Mouse (Mus musculus) adrenal gland, postnatal 10 days (tissue): ENCODE results near the gene Raver2. TPM values are rescaled to one million over a fixed set of nuclear protein-coding genes. Genes with fewer than 3 reads are reported as not detected.
"Not testable (repeated sequence)": the region's sequence is repeated elsewhere in the genome, so short reads cannot be mapped to it uniquely, and the experiment has no call there.

Experiments used
- DNase-seq: peaks from one replicate; pipeline ENCODE4 v3.0.0; 2021; ENCODE audit warnings: mixed read lengths
- long read RNA-seq, 2 experiments: library from polyadenylated mRNA; stranded (forward); transcript quantifications; one replicate each; pipeline ENCODE4 v2.0.0; 2021
- total RNA-seq, 2 experiments: library from RNA; stranded (reverse); gene quantifications; 2 replicates each; pipeline ENCODE4 v1.2.3; 2021

Gene Raver2
- total RNA-seq = 1 to 10 TPM; 3.5 to 5.1 TPM
- long read RNA-seq, experiment 1, full-length matches to known transcripts = 3 of 4 reads
- long read RNA-seq, experiment 1, partial matches to known transcripts = 0 of 4 reads
- long read RNA-seq, experiment 1, other reads (novel, unspliced or antisense) = 1 of 4 reads
- long read RNA-seq, experiment 2, full-length matches to known transcripts = 6 of 7 reads
- long read RNA-seq, experiment 2, partial matches to known transcripts = 1 of 7 reads
- long read RNA-seq, experiment 2, other reads (novel, unspliced or antisense) = 0 of 7 reads

DNA sequence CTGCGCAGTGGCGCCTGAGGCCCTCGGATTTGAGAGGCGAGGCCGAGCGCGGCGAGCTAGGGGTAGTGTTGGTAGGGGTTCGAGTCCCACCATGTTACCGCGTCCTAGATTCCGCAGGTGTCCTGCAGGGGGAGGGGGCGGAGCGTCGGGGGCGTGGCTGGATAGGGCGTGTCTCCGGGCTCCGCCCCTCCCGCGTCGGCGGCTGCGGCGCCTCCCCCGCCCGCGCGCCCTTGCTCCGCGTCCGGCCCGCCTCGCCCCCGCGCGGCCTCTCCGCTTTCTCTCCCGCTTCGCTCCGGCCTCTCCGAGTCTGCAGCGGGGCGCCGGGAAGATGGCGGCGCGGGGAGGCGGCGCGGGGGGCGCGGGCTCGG lies at the start of gene Raver2:
Gene Raver2, plus strand, starts transcription at position 198 of the 368 bp plus-strand sequence.
- peak; percentile 80 for DNase-seq

GRCm38 (mm10) chr4:101020596-101020995 lies 48.2 kb upstream of the Raver2 start, which contains the start of gene Gm10577:
TSS of gene Gm10577 (minus strand) at chr4:101020696.
- DNase-seq = no peak

- no peak for DNase-seq
These were observed 42.2 kb upstream of the Raver2 start for GRCm38 (mm10) chr4:101026566-101026965.

DNA sequence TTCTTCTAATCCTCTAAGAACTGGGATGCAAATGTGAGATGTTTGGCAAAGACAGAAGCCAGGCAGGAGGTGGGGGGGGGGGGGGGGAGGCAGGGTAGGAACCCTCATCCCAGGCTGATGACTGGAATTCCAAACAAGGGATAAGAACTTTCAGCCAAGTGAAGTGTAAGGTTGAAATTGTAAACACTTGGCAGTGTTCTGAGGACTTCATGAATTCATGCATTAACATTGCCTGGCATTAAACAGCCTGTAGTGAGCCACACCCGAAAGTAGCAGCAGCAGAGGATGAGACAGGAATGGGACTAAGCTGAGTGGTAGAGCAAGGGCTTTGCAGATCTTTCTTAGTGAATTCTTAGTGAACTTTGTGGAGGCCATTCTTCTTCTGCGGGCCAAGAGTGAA lies 41.8 kb upstream of the Raver2 start:
- DNase-seq = no peak

DNA sequence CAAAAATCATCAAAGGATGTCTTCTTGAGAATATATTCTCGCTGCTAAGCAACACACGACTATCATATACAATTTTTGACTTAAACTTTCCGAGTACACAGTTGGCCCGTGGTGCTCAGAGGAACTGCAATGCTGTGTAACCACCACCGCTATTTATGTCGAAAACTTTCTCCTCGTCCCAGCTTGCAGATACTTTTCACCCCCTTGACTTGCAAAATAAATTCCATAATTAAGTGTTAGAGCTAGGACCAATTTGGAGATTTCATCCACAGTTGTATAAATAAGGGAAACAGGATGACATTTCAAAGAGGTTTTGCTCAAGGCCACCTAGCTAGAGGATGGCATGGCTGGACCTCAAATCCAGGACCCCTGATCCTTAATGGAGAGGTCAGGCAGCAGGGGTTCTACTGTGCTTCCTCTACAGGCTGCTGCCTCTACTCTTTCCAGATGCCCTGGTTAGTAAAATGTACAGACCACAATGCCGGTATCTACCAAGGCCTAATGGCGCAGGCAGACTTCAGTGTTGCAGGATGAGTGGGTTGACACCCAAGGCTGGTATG lies 40.9 kb upstream of the Raver2 start:
- DNase-seq = no peak

DNA sequence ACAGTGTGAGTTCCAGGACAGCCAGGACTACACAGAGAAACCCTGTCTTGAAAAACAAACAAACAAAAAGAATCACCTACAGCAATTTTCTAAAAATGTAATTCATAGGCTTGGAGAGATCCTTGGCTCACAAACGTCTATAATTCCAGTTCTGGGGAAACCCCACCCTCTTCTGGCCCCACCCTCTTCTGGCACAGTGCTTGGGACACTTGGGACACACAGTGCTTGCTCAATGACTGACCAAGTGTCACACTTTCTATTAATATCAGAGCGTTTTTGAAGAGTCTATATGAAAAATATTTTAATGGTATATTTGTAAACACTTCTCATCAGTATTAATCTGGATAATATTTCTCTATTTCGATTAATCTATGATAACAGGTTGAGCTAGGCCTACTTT lies 35.7 kb upstream of the Raver2 start:
- DNase-seq = peak; percentile 16

- DNase-seq = no peak
These were observed 33.7 kb upstream of the Raver2 start for GRCm38 (mm10) chr4:101035131-101035530.

DNA sequence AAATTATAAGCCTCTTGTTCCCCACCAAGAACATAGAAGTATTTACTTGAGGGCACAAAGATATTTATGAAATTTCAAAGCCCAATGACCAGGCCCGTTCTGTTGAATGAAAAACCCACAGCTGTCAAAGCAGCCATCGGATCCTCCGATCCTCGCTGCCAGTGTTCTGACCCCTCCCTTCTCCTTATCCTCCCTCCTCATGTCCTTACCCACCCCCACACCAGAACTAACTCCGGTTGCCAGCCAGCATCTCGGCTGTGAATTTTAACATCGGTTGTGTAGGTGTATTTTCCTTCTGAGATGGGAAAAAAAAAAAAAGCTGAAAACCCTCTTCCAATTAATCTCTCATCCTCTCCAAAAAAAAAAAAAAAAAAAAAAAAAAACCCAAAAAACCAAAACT lies 31.6 kb upstream of the Raver2 start:
- no peak for DNase-seq

DNA sequence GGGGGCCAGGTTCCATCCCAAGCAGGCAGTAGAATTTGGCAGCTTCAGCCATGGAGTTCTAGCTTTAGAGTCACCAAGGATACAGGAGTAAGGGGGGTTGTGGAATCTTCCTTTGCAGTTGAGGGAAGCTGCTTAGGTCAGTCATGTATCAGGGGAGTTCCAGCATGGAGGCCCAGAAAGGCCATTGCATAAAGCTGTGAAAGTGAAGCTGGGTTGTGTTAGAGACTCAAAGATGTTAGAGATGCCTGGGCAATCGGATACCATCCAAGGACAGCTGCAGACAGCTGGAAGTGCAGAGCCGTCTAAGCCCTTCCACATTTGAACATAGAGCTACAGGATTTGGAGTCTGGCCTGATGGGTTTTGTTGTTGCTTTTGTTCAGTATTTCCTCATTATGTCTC lies 25.1 kb upstream of the Raver2 start:
- no peak for DNase-seq

GRCm38 (mm10) chr4:101044149-101044548 lies 24.6 kb upstream of the Raver2 start:
- DNase-seq = no peak

DNA sequence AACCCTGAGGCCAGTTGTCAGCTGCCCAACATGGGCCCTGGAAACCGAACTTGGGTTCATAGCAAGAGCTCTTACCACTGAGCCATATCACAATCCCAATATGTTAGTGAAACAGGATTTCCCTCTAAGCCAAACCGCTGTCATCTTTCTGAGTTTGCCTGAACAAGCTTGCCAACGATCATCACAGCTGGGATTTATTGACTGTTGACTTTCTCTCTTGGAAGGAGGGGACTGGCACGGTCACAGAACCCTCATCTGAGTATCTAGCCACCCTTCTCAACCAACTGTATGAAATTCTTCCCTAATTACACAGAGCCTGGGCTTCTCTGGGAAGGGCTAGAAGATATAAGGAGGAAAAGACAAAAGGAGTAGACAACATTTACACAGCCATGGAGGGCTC lies 22.2 kb upstream of the Raver2 start:
- DNase-seq = no peak

GRCm38 (mm10) chr4:101062146-101062545 lies 6.6 kb upstream of the Raver2 start:
- no peak for DNase-seq

- DNase-seq = no peak
These were observed 2.4 kb upstream of the Raver2 start for GRCm38 (mm10) chr4:101066401-101066800.

GRCm38 (mm10) chr4:101069154-101069971 lies 580 bp downstream of the Raver2 start:
- DNase-seq = peak; percentile 42

DNA sequence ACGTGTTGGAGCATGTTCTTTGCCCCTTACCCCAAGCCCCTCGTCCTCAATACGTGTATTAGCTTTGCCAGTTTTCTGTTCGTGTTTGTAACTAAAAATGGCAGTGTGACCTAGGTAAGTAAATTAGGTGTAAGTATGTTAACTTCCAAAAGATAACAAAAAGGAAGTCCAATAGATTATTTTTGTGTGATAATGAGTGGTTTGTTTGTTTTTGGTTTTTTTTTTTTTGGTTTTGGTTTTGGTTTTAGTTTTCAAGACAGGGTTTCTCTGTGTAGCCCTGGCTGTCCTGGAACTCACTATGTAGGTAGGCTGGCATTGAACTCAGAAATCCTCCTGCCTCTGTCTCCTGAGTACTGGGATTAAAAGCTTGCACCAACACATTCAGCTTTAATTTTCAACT lies 2.8 kb downstream of the Raver2 start:
- no peak for DNase-seq

DNA sequence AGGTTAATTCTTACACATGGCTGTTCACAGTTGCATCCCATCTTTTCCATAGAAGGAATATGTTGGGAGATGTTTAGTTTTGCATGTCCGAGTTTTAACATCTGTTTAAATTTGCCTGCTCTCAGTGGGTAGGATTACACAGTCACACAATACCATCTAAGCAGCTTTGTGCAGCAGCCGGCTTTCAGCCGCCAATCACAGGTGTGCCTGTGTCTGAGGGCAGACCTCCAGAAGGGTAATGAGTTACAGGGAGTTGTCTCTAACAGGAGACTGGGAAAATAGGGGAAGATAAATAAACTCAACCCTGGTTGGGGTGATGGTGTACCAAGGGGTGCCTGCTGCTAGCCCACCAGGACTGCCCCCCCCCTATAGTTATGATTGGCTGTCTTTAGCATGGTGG lies 7.6 kb downstream of the Raver2 start:
- no peak for DNase-seq

DNA sequence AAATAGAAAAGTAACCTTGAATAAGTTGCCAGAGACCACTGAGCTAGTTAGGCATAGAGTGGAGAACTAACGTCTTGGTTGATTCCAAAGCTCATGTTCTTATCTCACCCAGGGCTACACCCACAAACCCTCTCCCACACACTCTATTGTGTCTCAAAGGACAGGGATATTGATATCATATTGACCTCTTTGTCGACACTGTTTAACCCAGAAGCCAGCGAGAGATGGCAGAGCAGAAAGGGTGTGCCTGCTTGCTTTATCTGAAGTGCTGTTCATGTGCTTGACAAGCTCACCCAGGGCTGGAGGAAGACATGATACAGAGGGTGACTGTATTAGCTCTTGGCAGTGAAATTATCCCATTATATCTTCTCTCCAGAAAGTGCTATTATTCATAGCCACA lies 11.2 kb downstream of the Raver2 start:
- DNase-seq = no peak

GRCm38 (mm10) chr4:101082176-101082888 lies 13.5 kb downstream of the Raver2 start:
- no peak for DNase-seq

DNA sequence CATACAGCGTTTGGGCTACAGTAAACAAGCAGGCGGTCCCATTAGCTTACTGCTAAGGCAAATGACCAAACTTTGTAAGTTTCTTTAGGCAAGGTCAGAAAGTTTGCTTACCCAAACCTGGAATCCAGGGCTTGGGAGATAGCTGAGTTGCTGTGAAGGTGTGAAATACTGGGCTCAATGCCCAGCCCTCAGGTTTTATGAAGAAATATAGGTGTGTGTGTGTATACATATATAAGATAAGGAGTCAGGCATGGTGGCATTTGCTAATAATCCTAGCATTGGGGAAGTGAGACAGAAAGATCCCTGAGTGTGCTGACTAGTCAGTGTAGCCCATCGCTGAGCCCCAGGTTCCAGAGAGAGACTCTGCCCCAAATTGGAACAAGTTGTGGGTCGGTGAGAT lies 16.1 kb downstream of the Raver2 start:
- no peak for DNase-seq

- DNase-seq = no peak
These were observed 17.3 kb downstream of the Raver2 start for GRCm38 (mm10) chr4:101086040-101086439.

GRCm38 (mm10) chr4:101087721-101088120 lies 18.9 kb downstream of the Raver2 start:
- DNase-seq = no peak

DNA sequence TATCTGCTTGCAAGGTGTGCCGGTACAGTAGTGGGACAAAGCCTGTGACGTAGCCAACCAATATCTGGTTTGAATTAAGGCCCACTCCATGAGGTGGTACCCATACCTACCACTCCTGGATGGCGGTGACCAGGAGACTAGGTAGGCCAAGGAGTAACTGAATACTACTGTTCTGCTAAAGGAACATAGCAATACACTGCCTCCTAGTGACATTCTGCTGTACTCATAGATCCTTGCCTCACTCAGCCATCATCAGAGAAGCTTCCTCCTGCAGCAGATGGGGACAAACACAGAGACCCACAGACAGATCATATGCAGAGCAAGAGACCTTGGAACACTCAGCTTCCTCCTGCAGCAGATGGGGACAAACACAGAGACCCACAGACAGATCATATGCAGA lies 21.8 kb downstream of the Raver2 start:
- not testable (repeated sequence) for DNase-seq

GRCm38 (mm10) chr4:101093292-101093691 lies 24.5 kb downstream of the Raver2 start:
- no peak for DNase-seq
